Mouse (Mus musculus): ENCODE data around the gene Dyrk1a. TPM values are rescaled to one million over a fixed set of nuclear protein-coding genes. Genes with fewer than 3 reads are reported as not detected.

Gene Dyrk1a
- polyA plus RNA-seq, 1 experiment, result 32.4 TPM

DNA sequence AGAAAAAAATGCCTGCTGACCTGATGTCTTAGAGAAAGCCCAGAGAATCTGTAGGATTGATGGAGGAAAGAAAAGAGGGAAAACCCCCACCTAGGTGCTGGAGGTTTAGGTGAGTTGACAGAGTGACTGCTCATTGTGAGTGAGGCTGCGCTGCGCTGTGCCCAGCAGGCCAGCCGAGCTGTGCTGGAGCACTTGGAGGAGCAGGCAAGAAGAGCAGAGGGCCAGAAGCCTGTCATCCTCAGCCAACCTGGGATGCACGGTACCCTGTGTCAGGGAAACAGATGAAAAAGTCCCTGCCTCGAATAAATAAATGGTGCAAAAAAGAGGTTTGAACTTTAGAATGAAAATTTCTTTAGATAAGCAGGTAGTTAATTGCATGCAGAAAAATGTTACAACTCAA is 49.5 kb downstream of the Dyrk1a start:
- no peak for DNase-seq
- Histone ChIP-seq H3K4me1 (ENCODE audit: control insufficient read depth, insufficient read depth, low read length) (peaks cover 6% of the 10 kb centered on the region), H3K4me3 (replicated peaks; ENCODE audit: extremely low read depth, low read depth, low read length) (no peak overlapping the region)
- 90% methylated on average over 5 of the region's 5 CpGs for WGBS
- TF ChIP-seq POLR2A (IDR thresholded peaks at IDR 0.05; ENCODE audit: borderline replicate concordance, extremely low read depth, low read depth, low read length) (no peak), CTCF (IDR thresholded peaks at IDR 0.05; ENCODE audit: insufficient read depth, low read length) (no peak)

DNA sequence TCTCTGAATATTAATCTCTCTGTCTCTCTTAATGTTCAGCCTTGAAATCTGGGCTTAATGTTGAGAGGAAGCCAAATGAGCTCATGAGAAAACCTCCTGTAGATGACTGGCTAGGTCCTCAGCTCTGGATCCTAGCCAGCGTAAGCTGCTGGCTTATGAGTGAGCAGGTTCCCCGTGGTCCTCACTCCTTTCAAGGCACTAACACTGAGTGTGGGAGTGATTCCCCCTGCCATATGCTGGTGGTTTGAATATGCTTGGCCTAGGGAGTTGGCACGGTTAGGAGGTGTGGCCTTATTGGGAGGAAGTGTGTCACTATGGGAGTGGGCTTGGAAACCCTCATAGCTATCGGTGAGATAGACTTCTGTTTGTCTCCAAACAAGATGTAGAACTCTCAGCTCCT is 55.1 kb downstream of the Dyrk1a start:
- peaks cover 17% of the 10 kb centered on the region for H3K4me1 ChIP-seq (ENCODE audit: control insufficient read depth, insufficient read depth, low read length)
- no peak for DNase-seq
- 39% methylated on average over 4 of the region's 4 CpGs for WGBS
- H3K4me3 ChIP-seq (replicated peaks; ENCODE audit: extremely low read depth, low read depth, low read length), result no peak overlapping the region
- TF ChIP-seq POLR2A (IDR thresholded peaks at IDR 0.05; ENCODE audit: borderline replicate concordance, extremely low read depth, low read depth, low read length) (no peak), CTCF (IDR thresholded peaks at IDR 0.05; ENCODE audit: insufficient read depth, low read length) (no peak)

GRCm38 (mm10) chr16:94625639-94626038 is 55.8 kb downstream of the Dyrk1a start:
- WGBS, result 75% methylated on average over 7 of the region's 7 CpGs
- no peak for TF ChIP-seq CTCF (IDR thresholded peaks at IDR 0.05; ENCODE audit: insufficient read depth, low read length)
- no peak for TF ChIP-seq POLR2A (IDR thresholded peaks at IDR 0.05; ENCODE audit: borderline replicate concordance, extremely low read depth, low read depth, low read length)
- Histone ChIP-seq H3K4me3 (replicated peaks; ENCODE audit: extremely low read depth, low read depth, low read length) (no peak overlapping the region), H3K4me1 (ENCODE audit: control insufficient read depth, insufficient read depth, low read length) (peaks cover 17% of the 10 kb centered on the region)
- DNase-seq, result no peak

GRCm38 (mm10) chr16:94627736-94628135 is 57.9 kb downstream of the Dyrk1a start:
- WGBS, result 44% methylated on average over 5 of the region's 5 CpGs
- H3K4me1 ChIP-seq (ENCODE audit: control insufficient read depth, insufficient read depth, low read length), result peaks cover 23% of the 10 kb centered on the region
- no peak overlapping the region for H3K4me3 ChIP-seq (replicated peaks; ENCODE audit: extremely low read depth, low read depth, low read length)
- DNase-seq, result no peak
- TF ChIP-seq POLR2A (IDR thresholded peaks at IDR 0.05; ENCODE audit: borderline replicate concordance, extremely low read depth, low read depth, low read length) (no peak), CTCF (IDR thresholded peaks at IDR 0.05; ENCODE audit: insufficient read depth, low read length) (no peak)

DNA sequence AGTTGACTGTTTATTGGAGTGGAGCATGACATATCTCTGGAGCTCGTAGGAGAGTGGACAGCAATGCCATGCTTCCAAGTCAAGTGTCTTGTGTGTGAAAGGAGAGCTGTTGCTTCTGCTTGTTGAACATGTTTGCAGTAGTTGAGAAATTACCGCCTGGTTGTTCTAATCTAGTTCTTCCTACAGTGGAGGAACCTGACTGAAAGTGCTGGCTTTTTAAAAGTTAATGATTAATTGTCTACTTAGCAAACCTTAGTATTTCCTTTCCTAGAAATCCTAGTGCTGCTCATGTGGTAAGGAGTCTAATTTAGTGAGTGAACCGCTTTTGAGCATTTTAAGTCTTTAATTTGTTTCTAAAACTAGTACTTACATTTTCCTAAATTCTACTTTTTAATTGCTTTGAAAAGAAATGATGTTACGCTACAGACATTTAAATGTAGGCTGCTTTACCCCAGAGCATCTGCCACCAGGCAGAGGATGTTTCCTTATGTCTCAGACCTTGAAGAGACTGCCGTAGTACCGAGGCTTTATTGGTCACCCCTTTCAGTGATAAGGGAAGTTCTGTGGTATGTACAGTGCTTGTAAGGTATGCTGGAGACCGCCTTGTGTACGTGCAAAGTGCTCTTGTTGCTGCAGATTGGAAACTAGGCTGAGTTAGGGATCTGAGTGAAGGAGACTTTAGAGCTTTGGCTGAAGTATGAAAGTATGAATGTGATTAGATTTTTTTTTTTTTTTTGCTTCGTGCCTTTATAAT is 59.3 kb downstream of the Dyrk1a start:
- no peak for TF ChIP-seq CTCF (IDR thresholded peaks at IDR 0.05; ENCODE audit: insufficient read depth, low read length)
- Histone ChIP-seq H3K4me1 (ENCODE audit: control insufficient read depth, insufficient read depth, low read length) (peaks cover 25% of the 10 kb centered on the region), H3K4me3 (replicated peaks; ENCODE audit: extremely low read depth, low read depth, low read length) (no peak overlapping the region)
- DNase-seq, result no peak
- 53% methylated on average over 9 of the region's 9 CpGs for WGBS

GRCm38 (mm10) chr16:94631984-94632383 is 62.2 kb downstream of the Dyrk1a start:
- DNase-seq, result no peak
- peaks cover 21% of the 10 kb centered on the region for H3K4me1 ChIP-seq (ENCODE audit: control insufficient read depth, insufficient read depth, low read length)
- TF ChIP-seq CTCF (IDR thresholded peaks at IDR 0.05; ENCODE audit: insufficient read depth, low read length) (no peak), POLR2A (IDR thresholded peaks at IDR 0.05; ENCODE audit: borderline replicate concordance, extremely low read depth, low read depth, low read length) (no peak)
- no peak overlapping the region for H3K4me3 ChIP-seq (replicated peaks; ENCODE audit: extremely low read depth, low read depth, low read length)
- whole genome bisulfite sequencing, result 13% methylated on average over 5 of the region's 5 CpGs

DNA sequence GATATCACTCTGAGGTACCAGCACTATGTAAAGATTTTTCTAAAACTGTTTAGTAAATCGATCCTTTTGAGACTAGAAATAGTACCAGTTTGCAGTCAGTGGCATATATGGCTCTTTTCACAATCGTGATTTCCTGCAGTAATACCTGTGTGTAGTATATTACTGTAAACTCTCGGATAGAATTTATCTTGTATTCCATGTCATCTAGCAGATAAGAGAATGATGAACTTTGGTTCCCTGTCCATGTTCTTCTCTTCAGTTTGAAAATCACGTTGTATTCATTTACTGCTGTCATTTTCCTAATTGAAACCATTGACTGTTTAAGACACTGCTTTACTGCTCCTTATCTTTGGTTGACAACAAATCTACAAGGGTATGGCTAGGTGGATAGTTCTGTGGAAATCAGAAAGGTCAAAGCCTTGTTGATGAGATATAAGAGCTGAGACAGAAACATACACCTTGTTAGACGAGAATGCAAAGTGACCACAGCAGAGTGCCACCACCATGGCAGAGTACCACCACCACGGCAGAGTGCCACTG is 62.7 kb downstream of the Dyrk1a start:
- peaks cover 20% of the 10 kb centered on the region for H3K4me1 ChIP-seq (ENCODE audit: control insufficient read depth, insufficient read depth, low read length)
- 73% methylated on average over 6 of the region's 6 CpGs for WGBS
- TF ChIP-seq POLR2A (IDR thresholded peaks at IDR 0.05; ENCODE audit: borderline replicate concordance, extremely low read depth, low read depth, low read length) (no peak), CTCF (IDR thresholded peaks at IDR 0.05; ENCODE audit: insufficient read depth, low read length) (no peak)
- DNase-seq, result no peak
- no peak overlapping the region for H3K4me3 ChIP-seq (replicated peaks; ENCODE audit: extremely low read depth, low read depth, low read length)

DNA sequence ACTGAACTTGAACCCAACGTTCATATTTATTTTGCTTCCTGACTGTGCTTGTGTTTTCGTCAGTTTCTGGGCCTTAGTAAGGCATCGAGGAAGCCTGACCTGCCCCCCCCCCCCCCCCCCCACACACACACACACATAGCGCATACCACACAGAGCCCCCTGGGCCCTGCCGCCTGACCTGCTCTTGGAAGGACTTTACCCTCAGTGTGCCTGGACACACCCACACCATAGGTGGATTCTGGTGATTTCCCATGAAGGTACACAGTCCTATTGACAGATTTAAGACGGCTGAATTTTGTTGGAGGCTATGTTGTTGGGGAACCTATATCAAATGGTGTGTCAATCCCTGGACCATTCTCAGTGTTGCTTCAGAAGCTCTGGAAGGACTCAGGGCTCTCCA is 63.2 kb downstream of the Dyrk1a start:
- 79% methylated on average over 6 of the region's 6 CpGs for WGBS
- no peak for TF ChIP-seq POLR2A (IDR thresholded peaks at IDR 0.05; ENCODE audit: borderline replicate concordance, extremely low read depth, low read depth, low read length)
- no peak for TF ChIP-seq CTCF (IDR thresholded peaks at IDR 0.05; ENCODE audit: insufficient read depth, low read length)
- peaks cover 16% of the 10 kb centered on the region for H3K4me1 ChIP-seq (ENCODE audit: control insufficient read depth, insufficient read depth, low read length)
- DNase-seq, result no peak
- H3K4me3 ChIP-seq (replicated peaks; ENCODE audit: extremely low read depth, low read depth, low read length), result no peak overlapping the region

GRCm38 (mm10) chr16:94637423-94637822 is 67.6 kb downstream of the Dyrk1a start:
- TF ChIP-seq CTCF (IDR thresholded peaks at IDR 0.05; ENCODE audit: insufficient read depth, low read length) (no peak), POLR2A (IDR thresholded peaks at IDR 0.05; ENCODE audit: borderline replicate concordance, extremely low read depth, low read depth, low read length) (no peak)
- DNase-seq, result no peak
- peaks cover 8% of the 10 kb centered on the region for H3K4me1 ChIP-seq (ENCODE audit: control insufficient read depth, insufficient read depth, low read length)
- H3K4me3 ChIP-seq (replicated peaks; ENCODE audit: extremely low read depth, low read depth, low read length), result no peak overlapping the region
- WGBS, result 50% methylated on average over 10 of the region's 10 CpGs

DNA sequence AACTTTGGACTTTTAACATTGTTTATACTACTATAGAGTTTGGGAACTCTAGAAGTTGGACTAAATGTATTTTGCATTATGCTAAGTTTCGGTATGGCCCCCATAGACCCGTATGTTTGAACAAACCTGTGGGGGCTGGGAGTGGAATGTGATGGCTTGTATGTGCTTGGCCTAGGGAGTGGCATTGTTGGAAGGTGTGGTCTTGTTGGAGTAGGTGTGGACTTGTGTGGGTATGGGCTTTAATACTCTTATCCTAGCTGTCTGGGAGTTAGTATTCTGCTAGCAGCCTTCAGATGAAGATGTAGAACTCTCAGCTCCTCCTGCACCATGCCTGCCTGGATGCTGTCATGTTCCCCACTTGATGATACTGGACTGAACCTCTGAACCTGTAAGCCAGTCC is 72.0 kb downstream of the Dyrk1a start:
- WGBS, result 90% methylated on average over 2 of the region's 2 CpGs
- no peak for DNase-seq
- Histone ChIP-seq H3K4me3 (replicated peaks; ENCODE audit: extremely low read depth, low read depth, low read length) (no peak overlapping the region), H3K4me1 (ENCODE audit: control insufficient read depth, insufficient read depth, low read length) (peaks cover 16% of the 10 kb centered on the region)
- no peak for TF ChIP-seq POLR2A (IDR thresholded peaks at IDR 0.05; ENCODE audit: borderline replicate concordance, extremely low read depth, low read depth, low read length)
- no peak for TF ChIP-seq CTCF (IDR thresholded peaks at IDR 0.05; ENCODE audit: insufficient read depth, low read length)

All from lung, adult 2 months (tissue).